Mouse (Mus musculus): ENCODE measurements around the gene Micall1. TPM values are rescaled to one million over a fixed set of nuclear protein-coding genes. Genes with fewer than 3 reads are reported as not detected.

The Micall1 gene
- 12.8 and 13.8 TPM in 2 replicates for polyA plus RNA-seq (2015; fragmentation: Nextera tagmentation; extraction: Ambion mirVana)

DNA sequence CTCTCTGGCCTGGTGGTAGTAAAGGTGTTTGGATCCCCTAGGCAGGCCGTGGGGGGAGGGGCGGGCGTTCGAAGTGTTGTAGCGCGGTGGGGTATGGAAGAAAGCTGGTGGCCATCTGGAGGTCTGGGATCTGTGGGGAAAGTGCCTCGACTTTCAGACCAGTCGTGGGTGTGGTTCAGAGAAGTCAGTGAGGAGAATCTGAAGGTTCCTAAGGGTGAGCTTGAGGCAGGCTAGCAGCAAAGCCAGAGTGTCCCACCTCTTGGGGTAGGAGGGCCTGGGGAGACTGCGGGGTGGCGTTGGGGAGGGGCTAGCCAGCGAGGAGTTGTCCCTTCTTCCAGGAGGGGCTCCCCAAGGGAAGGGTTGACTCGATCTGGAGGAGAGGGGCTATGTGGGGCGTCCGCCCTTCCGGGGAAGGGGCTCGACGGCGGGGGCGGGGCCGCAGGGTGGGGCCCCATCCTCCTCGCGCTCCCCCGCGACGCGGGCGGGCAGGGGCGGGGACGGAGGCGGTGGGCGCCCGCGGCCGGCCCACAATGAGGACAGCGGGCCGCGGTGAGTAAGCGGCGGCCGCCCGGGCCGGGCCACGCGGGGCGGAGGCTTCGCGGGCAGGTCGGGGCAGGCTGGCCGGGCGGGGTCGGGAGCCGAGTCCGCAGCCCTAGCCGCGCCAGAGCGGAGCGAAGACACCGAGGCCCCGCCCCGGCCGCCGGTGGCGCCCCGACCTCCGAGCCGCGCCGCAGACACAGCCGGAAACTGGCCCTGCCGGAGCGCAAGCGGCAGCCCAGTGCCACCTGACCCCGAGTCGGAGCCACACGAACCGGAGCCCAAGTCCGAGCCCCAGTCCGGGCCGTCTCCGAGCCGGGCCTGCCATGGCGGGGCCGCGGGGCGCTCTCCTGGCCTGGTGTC lies at the start of gene Micall1:
Gene Micall1 (plus strand): TSS at position 478 of the 900 bp plus-strand sequence.
- H3K27ac ChIP-seq = peak within 1 kb of the TSS; percentile 89
- WGBS = under 1% methylated on average over 75 of the region's 85 CpGs
- peaks cover 16% of the 10 kb centered on the region for H3K36me3 ChIP-seq
- H3K27me3 ChIP-seq = no peaks in the 10 kb centered on the region
- peaks cover 32% of the 10 kb centered on the region for H3K4me1 ChIP-seq
- H3K9me3 ChIP-seq = no peaks in the 10 kb centered on the region
- peak within 1 kb of the TSS; percentile 85 for H3K4me2 ChIP-seq
- H3K9ac ChIP-seq = peak within 1 kb of the TSS; percentile 91
- ATAC-seq (ENCODE audit: insufficient number of reproducible peaks, insufficient read depth, low FRiP score, low TSS enrichment, low read depth) = peak; percentile 68
- H3K4me3 ChIP-seq = peak within 1 kb of the TSS; percentile 93

DNA sequence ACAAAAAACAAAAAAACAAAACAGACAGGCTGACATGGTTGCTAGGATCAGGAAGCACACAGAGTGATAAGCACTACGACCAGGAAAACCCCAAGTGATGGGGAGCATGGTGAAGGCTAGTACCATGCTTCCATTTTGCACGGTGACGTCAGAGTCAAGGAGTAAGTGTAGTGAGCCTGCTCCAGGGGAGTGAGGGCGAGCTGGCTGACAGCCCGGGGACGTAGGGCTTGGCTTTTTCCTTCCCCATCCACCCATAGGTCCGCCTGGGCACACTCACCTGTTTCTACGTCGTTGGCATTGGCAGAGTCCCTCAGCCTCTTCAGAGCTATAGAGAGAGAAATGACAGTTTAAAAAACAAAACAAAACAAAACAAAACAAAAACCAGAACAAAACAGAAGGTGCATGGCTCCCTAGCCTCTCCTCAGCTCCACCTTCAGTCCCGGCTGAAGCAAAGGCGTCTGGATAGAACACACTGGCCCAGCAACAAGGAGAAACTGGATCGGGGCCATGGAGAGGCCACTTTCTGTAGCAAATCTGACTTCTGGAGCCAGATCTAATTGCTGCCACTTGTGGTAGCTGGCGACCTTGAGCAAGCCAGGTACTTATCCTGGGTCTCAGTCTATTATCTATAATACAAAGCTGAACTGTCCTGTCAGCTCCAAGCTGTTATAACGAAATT lies 47.7 kb upstream of the Micall1 start:
- Histone ChIP-seq H3K4me1 (peaks cover 20% of the 10 kb centered on the region), H3K27me3 (no peaks in the 10 kb centered on the region), H3K4me2 (peak overlapping the region; percentile 84), H3K9ac (peak overlapping the region; percentile 94; the same call in 1 of the 2 replicates), H3K9me3 (no peaks in the 10 kb centered on the region), H3K36me3 (peaks cover 48% of the 10 kb centered on the region), H3K27ac (no peak overlapping the region; the same call in 1 of the 2 replicates), H3K4me3 (peak overlapping the region; percentile 95)
- 74% methylated on average over 14 of the region's 14 CpGs for WGBS
- ATAC-seq (ENCODE audit: insufficient number of reproducible peaks, insufficient read depth, low FRiP score, low TSS enrichment, low read depth) = no peak

GRCm38 (mm10) chr15:79062376-79063159 lies 46.1 kb upstream of the Micall1 start, which contains the start of gene Ankrd54:
Gene Ankrd54 (minus strand): TSS chr15:79062893.
- H3K9me3 ChIP-seq = no peaks in the 10 kb centered on the region
- peaks cover 33% of the 10 kb centered on the region for H3K36me3 ChIP-seq
- H3K4me2 ChIP-seq = peak within 1 kb of the TSS; percentile 84
- ATAC-seq (ENCODE audit: insufficient number of reproducible peaks, insufficient read depth, low FRiP score, low TSS enrichment, low read depth) = peak; percentile 99
- WGBS = under 1% methylated on average over 80 of the region's 80 CpGs
- peak within 1 kb of the TSS; percentile 95 for H3K4me3 ChIP-seq
- H3K9ac ChIP-seq = peak within 1 kb of the TSS; percentile 94
- H3K27ac ChIP-seq = peak within 1 kb of the TSS; percentile 77
- H3K4me1 ChIP-seq = peaks cover 24% of the 10 kb centered on the region
- H3K27me3 ChIP-seq = no peaks in the 10 kb centered on the region

- H3K4me3 ChIP-seq = peak overlapping the region; percentile 95
- H3K9me3 ChIP-seq = no peaks in the 10 kb centered on the region
- no peak for ATAC-seq (ENCODE audit: insufficient number of reproducible peaks, insufficient read depth, low FRiP score, low TSS enrichment, low read depth)
- H3K4me1 ChIP-seq = peaks cover 24% of the 10 kb centered on the region
- H3K9ac ChIP-seq = peak overlapping the region; percentile 55; the same call in 1 of the 2 replicates
- H3K27me3 ChIP-seq = no peaks in the 10 kb centered on the region
- H3K27ac ChIP-seq = no peak overlapping the region; the same call in 1 of the 2 replicates
- H3K4me2 ChIP-seq = peak overlapping the region; percentile 63
- WGBS = 9% methylated on average over 14 of the region's 14 CpGs
- peaks cover 26% of the 10 kb centered on the region for H3K36me3 ChIP-seq
These were observed 45.4 kb upstream of the Micall1 start for GRCm38 (mm10) chr15:79063160-79063740.

DNA sequence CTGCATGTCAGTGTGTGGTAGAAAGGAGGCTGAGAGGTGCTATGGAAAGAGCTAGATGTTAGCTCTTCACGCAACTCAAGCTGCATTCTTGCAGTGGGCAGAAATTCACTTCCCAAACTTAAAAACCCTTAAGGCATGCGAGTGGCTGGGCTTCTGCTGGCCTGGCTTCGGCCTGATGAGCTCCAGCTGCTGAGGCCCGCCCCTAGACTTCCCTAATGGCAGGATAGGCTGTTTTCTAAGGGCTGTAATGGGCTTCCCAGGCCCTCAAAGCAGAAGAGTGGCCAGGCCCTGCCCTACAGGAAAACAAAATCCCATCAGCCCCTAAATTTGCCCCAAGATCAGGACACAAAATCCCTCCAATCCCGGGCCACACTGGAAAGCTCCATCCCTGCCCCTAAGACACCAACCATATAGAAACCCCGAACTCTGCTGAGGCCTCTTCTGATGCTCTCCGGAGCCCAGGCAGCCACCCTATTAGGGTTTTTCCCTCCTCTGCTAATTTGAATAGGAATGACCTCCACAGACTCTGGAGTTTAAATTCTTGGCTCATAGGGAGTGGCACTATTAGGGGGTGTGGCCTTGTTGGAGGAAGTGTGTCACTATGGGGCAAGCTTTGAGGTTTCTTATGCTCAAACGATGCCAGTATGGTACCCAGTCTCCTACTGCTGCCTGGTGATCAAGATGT lies 43.5 kb upstream of the Micall1 start:
- H3K4me2 ChIP-seq = no peak overlapping the region
- WGBS = 52% methylated on average over 8 of the region's 8 CpGs
- H3K4me3 ChIP-seq = no peak overlapping the region
- peaks cover 6% of the 10 kb centered on the region for H3K36me3 ChIP-seq
- peaks cover 24% of the 10 kb centered on the region for H3K4me1 ChIP-seq
- no peak for ATAC-seq (ENCODE audit: insufficient number of reproducible peaks, insufficient read depth, low FRiP score, low TSS enrichment, low read depth)
- no peak overlapping the region for H3K9ac ChIP-seq
- H3K9me3 ChIP-seq = no peaks in the 10 kb centered on the region
- H3K27ac ChIP-seq = no peak overlapping the region
- no peaks in the 10 kb centered on the region for H3K27me3 ChIP-seq

DNA sequence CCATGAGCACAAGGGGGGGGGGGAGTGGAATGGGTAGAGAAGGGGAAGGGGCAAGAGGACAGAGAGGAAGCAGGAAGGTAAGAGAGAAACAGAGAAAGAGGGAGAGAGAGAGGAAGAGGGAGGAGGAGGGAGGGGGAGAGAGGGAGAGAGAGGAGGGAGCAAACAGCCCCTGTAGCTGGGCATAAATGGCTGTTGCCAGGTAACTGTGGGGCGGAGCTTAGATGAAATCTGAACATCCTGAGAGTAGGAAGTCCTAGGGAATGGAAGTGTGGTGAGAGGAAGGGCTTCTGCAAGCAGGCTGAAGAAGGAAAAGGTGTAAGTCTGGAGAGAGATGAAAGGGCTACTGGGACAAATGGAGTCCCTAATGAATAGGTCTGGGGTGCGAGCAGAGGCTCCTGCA lies 42.4 kb upstream of the Micall1 start:
- Histone ChIP-seq H3K9ac (no peak overlapping the region), H3K27me3 (no peaks in the 10 kb centered on the region), H3K4me3 (no peak overlapping the region), H3K27ac (no peak overlapping the region), H3K4me2 (no peak overlapping the region), H3K36me3 (no peaks in the 10 kb centered on the region), H3K9me3 (no peaks in the 10 kb centered on the region), H3K4me1 (peaks cover 18% of the 10 kb centered on the region)
- no peak for ATAC-seq (ENCODE audit: insufficient number of reproducible peaks, insufficient read depth, low FRiP score, low TSS enrichment, low read depth)
- 40% methylated on average over 2 of the region's 2 CpGs for WGBS

DNA sequence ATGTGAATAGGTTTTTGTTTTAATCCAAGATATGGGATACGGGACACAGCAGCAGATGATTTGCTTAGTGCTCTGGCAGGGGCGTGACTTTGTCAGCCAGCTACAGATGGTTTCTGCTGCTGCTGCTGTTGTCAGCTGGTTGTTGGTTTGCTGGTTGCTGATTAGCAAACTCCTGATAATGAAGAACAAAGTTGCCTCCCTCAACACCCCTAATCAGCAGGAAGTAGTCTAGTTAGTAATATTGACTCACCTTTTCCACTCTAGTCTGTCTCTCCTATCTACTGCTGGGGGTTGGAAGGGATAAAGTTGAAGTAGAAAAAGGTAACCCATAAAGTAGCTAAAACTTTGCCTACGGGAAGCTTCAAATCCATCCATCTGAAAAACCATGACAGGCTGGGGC lies 41.1 kb upstream of the Micall1 start:
- H3K9me3 ChIP-seq = no peaks in the 10 kb centered on the region
- no peak for ATAC-seq (ENCODE audit: insufficient number of reproducible peaks, insufficient read depth, low FRiP score, low TSS enrichment, low read depth)
- no peaks in the 10 kb centered on the region for H3K27me3 ChIP-seq
- WGBS = 63% methylated on average over 3 of the region's 3 CpGs
- H3K27ac ChIP-seq = no peak overlapping the region
- H3K36me3 ChIP-seq = no peaks in the 10 kb centered on the region
- no peak overlapping the region for H3K4me3 ChIP-seq
- no peak overlapping the region for H3K4me2 ChIP-seq
- no peak overlapping the region for H3K9ac ChIP-seq
- peaks cover 10% of the 10 kb centered on the region; the same call in 1 of the 2 replicates for H3K4me1 ChIP-seq

- no peak overlapping the region for H3K9ac ChIP-seq
- no peak overlapping the region for H3K4me2 ChIP-seq
- H3K27me3 ChIP-seq = no peaks in the 10 kb centered on the region
- H3K4me3 ChIP-seq = no peak overlapping the region
- WGBS = 77% methylated on average over 3 of the region's 3 CpGs
- no peak overlapping the region for H3K27ac ChIP-seq
- peaks cover 8% of the 10 kb centered on the region; the same call in 1 of the 2 replicates for H3K4me1 ChIP-seq
- no peak for ATAC-seq (ENCODE audit: insufficient number of reproducible peaks, insufficient read depth, low FRiP score, low TSS enrichment, low read depth)
- no peaks in the 10 kb centered on the region for H3K36me3 ChIP-seq
- H3K9me3 ChIP-seq = no peaks in the 10 kb centered on the region
These were observed 40.3 kb upstream of the Micall1 start for GRCm38 (mm10) chr15:79068416-79068815.

DNA sequence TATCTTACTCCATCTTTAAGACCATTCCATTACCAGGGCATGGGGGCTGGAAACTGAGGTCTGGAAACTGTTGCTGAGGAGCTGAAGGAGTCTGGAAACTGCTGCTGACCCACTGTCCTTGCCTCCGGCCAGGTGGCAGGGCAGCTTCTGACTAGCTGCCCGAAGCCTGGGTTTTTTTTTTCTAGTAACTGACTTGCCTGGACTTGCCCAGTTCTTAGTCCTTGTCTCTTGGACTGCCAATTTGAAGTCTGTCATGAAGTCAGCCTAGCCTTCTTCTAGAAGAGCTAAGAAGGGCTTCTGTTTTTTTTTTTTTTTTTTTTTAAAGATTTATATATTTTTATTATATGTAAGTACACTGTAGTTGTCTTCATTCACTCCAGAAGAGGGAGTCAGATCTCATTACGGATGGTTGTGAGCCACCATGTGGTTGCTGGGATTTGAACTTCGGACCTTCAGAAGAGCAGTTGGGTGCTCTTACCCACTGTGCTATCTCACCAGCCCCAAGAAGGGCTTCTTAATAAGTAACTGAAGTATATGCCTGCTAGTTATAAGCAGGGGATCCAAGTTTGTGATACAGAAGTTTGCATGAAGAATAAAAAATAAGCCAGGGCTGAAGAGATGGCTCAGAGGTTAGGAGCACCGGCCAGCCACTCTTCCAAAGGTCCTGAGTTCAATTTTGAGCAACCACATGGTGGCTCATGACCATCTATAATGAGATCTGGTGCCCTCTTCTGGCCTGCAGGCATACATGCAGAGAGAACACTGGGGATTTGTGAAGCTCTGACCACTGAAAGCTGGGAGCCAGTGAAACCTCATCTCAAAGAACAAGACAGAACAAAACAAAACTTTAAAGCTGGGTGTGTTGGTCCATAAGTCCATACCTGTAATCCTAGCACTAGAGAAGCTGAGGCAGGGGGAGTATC lies 37.3 kb upstream of the Micall1 start:
- no peak overlapping the region for H3K4me3 ChIP-seq
- 64% methylated on average over 5 of the region's 5 CpGs for WGBS
- no peak for ATAC-seq (ENCODE audit: insufficient number of reproducible peaks, insufficient read depth, low FRiP score, low TSS enrichment, low read depth)
- no peak overlapping the region for H3K9ac ChIP-seq
- H3K4me1 ChIP-seq = peaks cover 16% of the 10 kb centered on the region
- H3K27ac ChIP-seq = no peak overlapping the region
- no peaks in the 10 kb centered on the region for H3K27me3 ChIP-seq
- peaks cover 1% of the 10 kb centered on the region for H3K36me3 ChIP-seq
- H3K4me2 ChIP-seq = no peak overlapping the region
- H3K9me3 ChIP-seq = no peaks in the 10 kb centered on the region

DNA sequence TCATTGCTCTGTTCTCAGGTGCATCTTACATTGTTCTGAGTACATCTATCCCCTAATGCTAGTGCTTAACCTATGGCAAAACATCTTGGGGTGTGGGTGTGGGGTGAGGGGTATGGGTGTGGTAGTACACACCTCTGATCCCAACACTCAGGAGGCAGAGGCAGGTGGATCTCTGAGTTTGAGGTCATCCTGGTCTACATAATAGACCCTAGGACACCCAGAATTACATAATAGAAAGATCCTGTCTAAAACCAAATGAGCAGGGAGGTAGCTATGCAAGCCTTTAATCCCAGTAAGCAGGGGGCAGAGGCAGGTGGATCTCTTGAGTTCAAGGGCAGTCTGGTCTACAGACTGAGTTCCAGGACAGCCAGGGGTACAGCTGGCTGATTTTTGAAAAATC lies 34.9 kb upstream of the Micall1 start:
- no peak overlapping the region for H3K4me3 ChIP-seq
- H3K4me1 ChIP-seq = peaks cover 20% of the 10 kb centered on the region
- H3K36me3 ChIP-seq = peaks cover 24% of the 10 kb centered on the region
- no peak for ATAC-seq (ENCODE audit: insufficient number of reproducible peaks, insufficient read depth, low FRiP score, low TSS enrichment, low read depth)
- no peak overlapping the region for H3K9ac ChIP-seq
- no peaks in the 10 kb centered on the region for H3K27me3 ChIP-seq
- no peak overlapping the region for H3K27ac ChIP-seq
- H3K4me2 ChIP-seq = no peak overlapping the region
- no peaks in the 10 kb centered on the region for H3K9me3 ChIP-seq

Data from embryonic facial prominence, embryonic 13.5 days (tissue).